Mouse (Mus musculus): ENCODE measurements around the gene Carmil2. TPM values are rescaled to one million over a fixed set of nuclear protein-coding genes. Genes with fewer than 3 reads are reported as not detected.

The Carmil2 gene
- polyA plus RNA-seq, 1 experiment: 218 TPM

DNA sequence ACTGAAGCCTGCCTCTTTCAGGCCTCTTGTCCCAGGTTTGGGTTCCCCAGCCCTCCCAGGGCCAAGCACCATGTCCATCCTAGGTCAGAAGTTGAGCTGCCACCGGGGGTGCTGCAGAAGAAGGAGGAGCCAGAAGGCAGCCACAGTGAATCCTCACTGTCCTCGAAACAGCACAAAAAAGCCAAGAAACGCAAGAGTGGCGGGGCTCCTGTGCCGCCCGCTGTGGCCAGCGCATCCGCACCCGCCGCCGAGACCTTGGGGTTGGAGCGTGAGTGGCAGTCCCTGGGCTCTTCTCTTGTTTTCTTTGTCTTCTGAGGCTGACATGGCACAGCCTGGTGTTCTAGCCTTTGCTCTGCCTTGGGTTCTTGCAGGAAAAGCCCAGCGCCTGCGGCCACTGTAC lies 23.2 kb downstream of the Carmil2 start:
- no peak for TF ChIP-seq POLR2A (IDR thresholded peaks at IDR 0.05; ENCODE audit: insufficient read depth, low read depth, low read length)
- no peak for TF ChIP-seq CTCF (IDR thresholded peaks at IDR 0.05; ENCODE audit: insufficient read depth, low read depth, low read length)
- WGBS: 77% methylated on average over 14 of the region's 14 CpGs
- Histone ChIP-seq H3K4me1 (ENCODE audit: control insufficient read depth, insufficient read depth, low read length) (peaks cover 9% of the 10 kb centered on the region), H3K27ac (ENCODE audit: insufficient read depth, low read depth, low read length) (no peak overlapping the region), H3K4me3 (ENCODE audit: insufficient read depth, low read depth, low read length) (no peak overlapping the region)

GRCm38 (mm10) chr8:105712286-105712685 lies 26.2 kb downstream of the Carmil2 start:
- Histone ChIP-seq H3K27ac (ENCODE audit: insufficient read depth, low read depth, low read length) (no peak overlapping the region), H3K4me3 (ENCODE audit: insufficient read depth, low read depth, low read length) (no peak overlapping the region), H3K4me1 (ENCODE audit: control insufficient read depth, insufficient read depth, low read length) (peaks cover 9% of the 10 kb centered on the region)
- WGBS: 87% methylated on average over 3 of the region's 3 CpGs
- TF ChIP-seq POLR2A (IDR thresholded peaks at IDR 0.05; ENCODE audit: insufficient read depth, low read depth, low read length) (no peak), CTCF (IDR thresholded peaks at IDR 0.05; ENCODE audit: insufficient read depth, low read depth, low read length) (no peak)

DNA sequence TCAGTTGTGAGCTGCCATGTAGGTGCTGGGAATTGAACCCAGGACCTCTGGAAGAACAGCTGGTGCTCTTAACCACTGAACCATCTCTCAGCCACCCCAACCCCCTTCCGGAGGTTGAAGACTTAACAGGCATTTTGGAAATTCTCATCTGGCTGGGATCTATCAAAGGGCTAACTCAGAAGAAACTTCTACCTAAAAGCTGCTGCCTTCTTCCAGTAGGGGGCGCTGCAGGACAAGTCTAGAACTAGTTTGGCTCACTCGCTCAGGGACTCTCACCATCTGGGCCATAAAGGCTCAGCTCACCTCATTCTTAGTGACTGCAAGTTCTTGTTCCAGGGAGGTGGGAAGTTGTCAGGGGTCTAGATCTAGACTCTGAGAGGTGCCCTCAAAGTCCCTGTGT lies 28.1 kb downstream of the Carmil2 start:
- no peaks in the 10 kb centered on the region for H3K4me1 ChIP-seq (ENCODE audit: control insufficient read depth, insufficient read depth, low read length)
- no peak overlapping the region for H3K27ac ChIP-seq (ENCODE audit: insufficient read depth, low read depth, low read length)
- TF ChIP-seq POLR2A (IDR thresholded peaks at IDR 0.05; ENCODE audit: insufficient read depth, low read depth, low read length) (no peak), CTCF (IDR thresholded peaks at IDR 0.05; ENCODE audit: insufficient read depth, low read depth, low read length) (peak; percentile 26; the same call in 1 of the 2 replicates)
- whole genome bisulfite sequencing: 7% methylated on average over 3 of the region's 3 CpGs
- H3K4me3 ChIP-seq (ENCODE audit: insufficient read depth, low read depth, low read length): no peak overlapping the region

DNA sequence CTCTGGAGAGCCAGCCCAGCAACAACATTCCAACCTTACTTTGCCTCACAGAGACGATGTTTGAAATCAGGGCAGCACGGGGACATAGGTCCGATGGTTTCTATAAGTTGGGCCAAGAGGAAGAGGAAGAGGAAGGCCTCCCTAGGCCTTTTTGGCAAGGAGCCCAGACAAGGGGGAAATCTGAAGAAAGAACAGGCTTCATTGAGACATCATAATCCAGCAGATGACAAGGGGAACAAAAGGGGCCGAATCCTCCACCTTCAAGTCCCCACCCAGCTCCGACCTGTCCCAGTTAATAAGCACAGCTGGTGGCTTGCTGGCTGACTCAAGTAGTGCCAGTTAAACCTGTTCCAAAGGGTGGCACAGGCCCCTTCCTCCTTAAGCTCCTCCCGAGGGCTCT lies 29.0 kb downstream of the Carmil2 start:
- 74% methylated on average over 6 of the region's 6 CpGs for WGBS
- Histone ChIP-seq H3K4me1 (ENCODE audit: control insufficient read depth, insufficient read depth, low read length) (no peaks in the 10 kb centered on the region), H3K27ac (ENCODE audit: insufficient read depth, low read depth, low read length) (no peak overlapping the region), H3K4me3 (ENCODE audit: insufficient read depth, low read depth, low read length) (no peak overlapping the region)
- TF ChIP-seq POLR2A (IDR thresholded peaks at IDR 0.05; ENCODE audit: insufficient read depth, low read depth, low read length): no peak
- TF ChIP-seq CTCF (IDR thresholded peaks at IDR 0.05; ENCODE audit: insufficient read depth, low read depth, low read length): no peak

DNA sequence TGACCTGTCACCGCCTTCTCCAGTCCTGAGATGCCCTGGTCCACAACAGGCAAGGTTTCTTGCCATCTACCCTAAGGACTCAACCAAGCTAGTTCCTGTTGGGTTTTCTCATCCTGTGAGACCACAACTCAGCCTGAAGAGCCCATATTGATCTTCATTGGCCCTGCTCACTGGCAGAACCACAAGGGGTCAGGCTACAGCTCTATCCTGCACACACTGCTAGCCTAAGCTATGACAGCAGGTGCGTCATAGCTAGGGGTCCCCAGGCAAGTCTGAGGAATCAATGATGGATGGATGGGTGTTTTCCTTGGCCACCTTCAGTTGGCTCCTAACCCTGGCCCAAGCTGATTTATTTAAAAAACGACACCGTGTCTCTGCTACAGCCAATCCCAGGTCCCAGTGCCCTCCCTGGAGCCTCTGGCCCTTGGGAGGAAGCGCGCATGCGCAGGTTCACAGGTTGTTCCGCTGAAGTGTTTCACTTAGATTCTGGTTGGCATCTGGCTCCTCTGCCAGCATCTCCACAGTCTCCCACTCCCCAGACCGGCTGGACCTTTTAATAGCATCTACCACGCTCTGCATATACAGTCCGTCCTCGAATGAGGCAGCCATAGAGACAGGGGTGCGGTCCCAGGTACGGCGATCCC lies 30.4 kb downstream of the Carmil2 start:
- H3K4me1 ChIP-seq (ENCODE audit: control insufficient read depth, insufficient read depth, low read length): no peaks in the 10 kb centered on the region
- no peak overlapping the region for H3K4me3 ChIP-seq (ENCODE audit: insufficient read depth, low read depth, low read length)
- TF ChIP-seq POLR2A (IDR thresholded peaks at IDR 0.05; ENCODE audit: insufficient read depth, low read depth, low read length) (no peak), CTCF (IDR thresholded peaks at IDR 0.05; ENCODE audit: insufficient read depth, low read depth, low read length) (no peak)
- 92% methylated on average over 15 of the region's 15 CpGs for WGBS
- H3K27ac ChIP-seq (ENCODE audit: insufficient read depth, low read depth, low read length): no peak overlapping the region

- no peak overlapping the region for H3K27ac ChIP-seq (ENCODE audit: insufficient read depth, low read depth, low read length)
- WGBS: 90% methylated on average over 4 of the region's 4 CpGs
- TF ChIP-seq CTCF (IDR thresholded peaks at IDR 0.05; ENCODE audit: insufficient read depth, low read depth, low read length): no peak
- no peak for TF ChIP-seq POLR2A (IDR thresholded peaks at IDR 0.05; ENCODE audit: insufficient read depth, low read depth, low read length)
- no peak overlapping the region for H3K4me3 ChIP-seq (ENCODE audit: insufficient read depth, low read depth, low read length)
- H3K4me1 ChIP-seq (ENCODE audit: control insufficient read depth, insufficient read depth, low read length): no peaks in the 10 kb centered on the region
These were observed 33.6 kb downstream of the Carmil2 start for GRCm38 (mm10) chr8:105719637-105720036.

DNA sequence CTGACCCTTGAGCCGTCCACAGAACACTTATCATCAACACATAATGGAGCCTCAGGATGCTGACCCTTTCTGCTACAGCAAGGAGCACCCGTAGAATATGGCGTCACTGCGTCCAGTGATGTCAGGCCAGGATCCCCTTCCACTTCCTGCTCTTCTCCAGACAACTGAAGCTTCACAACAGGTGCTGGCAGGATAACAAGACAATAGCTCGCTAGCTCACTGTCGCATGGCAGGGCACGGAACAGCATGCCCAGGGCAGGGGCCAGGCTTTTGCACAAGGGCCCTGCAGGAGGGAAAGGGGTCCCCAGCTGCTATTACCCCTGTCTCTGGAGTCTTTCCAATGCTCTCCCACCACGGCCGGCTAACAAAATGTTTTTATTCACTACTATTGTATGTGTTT lies 36.8 kb downstream of the Carmil2 start:
- TF ChIP-seq POLR2A (IDR thresholded peaks at IDR 0.05; ENCODE audit: insufficient read depth, low read depth, low read length): no peak
- no peak for TF ChIP-seq CTCF (IDR thresholded peaks at IDR 0.05; ENCODE audit: insufficient read depth, low read depth, low read length)
- WGBS: 85% methylated on average over 9 of the region's 9 CpGs

DNA sequence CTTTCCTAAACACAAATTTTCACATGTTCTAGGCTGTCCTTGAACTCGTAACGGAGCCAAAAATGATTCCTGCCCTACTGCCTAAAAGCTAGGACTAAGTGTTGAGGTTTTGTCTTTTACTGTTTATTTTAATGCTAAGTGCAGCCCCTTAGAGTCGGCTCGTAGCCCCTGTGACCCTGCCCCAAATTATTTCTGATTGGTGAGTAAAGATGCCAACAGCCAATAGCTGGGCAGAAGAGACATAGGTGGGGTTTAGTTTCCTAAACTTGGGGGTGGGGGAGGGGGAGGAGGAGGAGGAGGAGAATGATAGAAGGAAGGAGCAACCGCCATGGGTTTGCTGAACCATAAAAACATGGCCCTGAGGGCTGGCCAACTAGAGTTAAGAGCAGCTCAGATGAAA lies 39.7 kb downstream of the Carmil2 start:
- WGBS: 91% methylated on average over 5 of the region's 5 CpGs
- Histone ChIP-seq H3K4me3 (ENCODE audit: insufficient read depth, low read depth, low read length) (no peak overlapping the region), H3K27ac (ENCODE audit: insufficient read depth, low read depth, low read length) (no peak overlapping the region), H3K4me1 (ENCODE audit: control insufficient read depth, insufficient read depth, low read length) (no peaks in the 10 kb centered on the region)
- no peak for TF ChIP-seq CTCF (IDR thresholded peaks at IDR 0.05; ENCODE audit: insufficient read depth, low read depth, low read length)
- no peak for TF ChIP-seq POLR2A (IDR thresholded peaks at IDR 0.05; ENCODE audit: insufficient read depth, low read depth, low read length)

More for the DNA sequence above, 36.8 kb downstream of the Carmil2 start:
- no peak overlapping the region for H3K4me3 ChIP-seq (ENCODE audit: insufficient read depth, low read depth, low read length)
- no peaks in the 10 kb centered on the region for H3K4me1 ChIP-seq (ENCODE audit: control insufficient read depth, insufficient read depth, low read length)
- no peak overlapping the region for H3K27ac ChIP-seq (ENCODE audit: insufficient read depth, low read depth, low read length)

DNA sequence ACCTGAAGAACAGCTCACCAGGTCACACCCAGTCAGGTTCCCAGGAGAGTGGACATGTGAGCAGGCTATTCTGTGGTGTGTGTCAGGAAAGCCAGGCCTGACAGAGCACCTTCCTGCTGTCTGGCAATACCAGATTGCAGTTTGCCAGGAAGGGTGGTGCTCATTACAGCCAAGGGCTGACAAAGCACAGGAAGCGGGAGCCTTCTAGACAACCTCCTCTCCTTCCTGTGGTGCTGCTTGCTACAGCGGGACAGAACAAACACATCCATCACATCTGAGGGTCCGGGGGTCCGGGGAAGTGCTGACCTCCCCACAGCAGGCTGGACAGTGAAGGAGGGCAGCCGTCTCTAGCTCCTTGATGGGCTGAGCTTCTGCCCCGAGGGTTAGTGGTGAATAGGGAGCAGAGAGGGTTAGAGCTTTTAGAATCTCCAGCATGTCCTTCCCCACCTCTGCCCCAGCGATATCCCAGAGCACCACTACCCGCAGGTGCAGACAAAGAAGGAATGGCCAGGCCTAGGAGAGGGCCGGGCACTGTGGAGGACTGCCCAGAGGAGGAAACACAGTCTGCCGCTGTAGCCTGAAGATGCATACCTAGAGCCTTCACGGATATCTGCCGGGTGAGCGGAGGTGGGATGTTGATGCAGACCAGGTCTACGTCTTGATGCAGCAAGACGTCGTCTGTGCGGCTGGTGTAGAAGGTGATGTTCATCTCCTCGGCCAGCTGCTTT lies 41.5 kb downstream of the Carmil2 start:
- no peaks in the 10 kb centered on the region for H3K4me1 ChIP-seq (ENCODE audit: control insufficient read depth, insufficient read depth, low read length)
- H3K4me3 ChIP-seq (ENCODE audit: insufficient read depth, low read depth, low read length): no peak overlapping the region
- TF ChIP-seq POLR2A (IDR thresholded peaks at IDR 0.05; ENCODE audit: insufficient read depth, low read depth, low read length) (no peak), CTCF (IDR thresholded peaks at IDR 0.05; ENCODE audit: insufficient read depth, low read depth, low read length) (no peak)
- no peak overlapping the region for H3K27ac ChIP-seq (ENCODE audit: insufficient read depth, low read depth, low read length)
- WGBS: 90% methylated on average over 18 of the region's 18 CpGs

All from olfactory bulb, adult 2 months (tissue).